Mouse (Mus musculus) bone marrow, adult 2 months (tissue): ENCODE measurements around the gene Cacna1d.

Experiments
- CTCF ChIP-seq: fragments of 200-500 bp; IDR thresholded peaks from 2 replicates; pipeline ENCODE4 v1.5.1; 2011; ENCODE audit warnings: low read length, control low read depth; ENCODE audit not compliant: control insufficient read depth, insufficient read depth
- POLR2A ChIP-seq: fragments of 200-500 bp; IDR thresholded peaks from 2 replicates; pipeline ENCODE4 v1.6.1; 2011; ENCODE audit warnings: low read depth, mild to moderate bottlenecking, control low read depth, low read length, borderline replicate concordance; ENCODE audit not compliant: control insufficient read depth

DNA sequence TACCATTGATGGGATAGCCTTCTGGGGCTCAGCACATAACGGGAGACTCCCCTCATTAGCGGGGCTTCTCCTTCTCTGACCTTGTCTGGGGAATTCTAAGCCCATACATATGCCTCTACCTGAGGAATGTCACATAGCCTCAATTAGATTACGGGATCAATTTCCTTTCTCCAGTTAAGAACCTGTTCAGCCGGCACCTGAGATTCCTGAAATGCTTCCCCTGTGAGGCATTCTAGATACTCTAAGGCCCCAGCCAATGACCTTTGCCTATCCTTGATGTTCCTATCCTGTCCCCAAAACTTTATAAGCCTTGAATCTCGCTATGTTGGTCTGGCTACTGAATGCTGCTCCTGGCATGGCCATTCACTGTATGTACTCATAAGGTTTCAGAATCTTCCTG, 17.6 kb downstream of the Cacna1d start:
- TF ChIP-seq CTCF (no peak), POLR2A (no peak)
